ENCODE assay signal across 7 mouse cellular contexts in the genomic region with DNA sequence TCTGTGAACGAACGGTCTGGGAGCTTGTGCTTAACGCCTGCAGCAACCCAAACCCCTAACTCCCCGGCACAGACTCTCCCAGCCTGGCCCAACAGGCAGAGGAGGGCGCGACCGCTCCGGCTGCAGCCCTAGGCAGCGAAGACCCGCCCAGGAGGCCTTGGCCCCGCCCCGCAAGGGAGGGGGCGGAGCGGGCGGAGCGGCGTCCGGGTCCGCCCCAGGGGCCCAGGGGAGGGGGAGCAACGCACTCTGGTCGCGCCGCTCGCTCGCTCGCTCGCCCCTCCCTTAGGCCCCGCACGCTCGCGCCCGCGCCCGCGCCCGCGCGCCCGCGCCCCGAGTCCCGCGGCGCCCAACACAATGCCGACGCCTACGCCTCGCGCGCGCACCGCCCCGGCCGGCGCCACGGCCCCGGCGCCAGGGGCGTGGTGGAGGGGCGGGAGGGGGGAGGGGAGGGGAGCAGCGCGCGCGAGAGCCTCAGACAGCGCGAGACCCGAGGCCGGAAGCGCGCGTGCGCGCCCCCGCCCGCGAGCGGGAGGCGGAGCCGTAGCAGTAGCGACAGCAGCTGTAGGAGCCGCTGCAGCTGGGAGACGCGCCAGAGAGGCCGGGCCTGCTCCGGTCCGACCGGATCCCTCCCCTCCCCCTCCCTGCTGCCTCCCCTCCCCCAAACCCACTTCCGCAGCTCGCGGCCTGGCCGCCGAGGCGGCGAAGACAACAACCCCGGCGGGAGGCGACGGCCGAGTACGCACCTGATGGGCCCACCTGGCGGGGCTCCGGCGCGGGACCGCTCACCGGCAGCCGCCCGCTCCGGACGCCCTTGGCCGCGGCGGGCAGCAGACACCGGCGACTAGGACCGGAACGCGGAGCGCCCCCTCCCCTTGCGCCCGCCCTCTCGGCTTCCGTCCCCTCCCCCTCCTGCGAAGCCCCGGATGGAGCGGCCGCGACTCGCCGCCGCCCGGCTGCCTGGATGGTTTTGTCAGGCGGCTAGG. TPM values are rescaled to one million over a fixed set of nuclear protein-coding genes. Genes with fewer than 3 reads are reported as not detected.
DNase-seq lines count a peak whose midpoint lies in the region; ATAC-seq lines count a peak whose summit lies in the region.

No protein-coding gene starts in this region.

- peaks cover 20% of the 10 kb centered on the region for H3K4me1 ChIP-seq in intestine, embryonic 15.5 days (replicated peaks)
- H3K4me1 ChIP-seq in midbrain, embryonic 10.5 days: peaks cover 40% of the 10 kb centered on the region

- ATAC-seq in intestine, embryonic 15.5 days: peak; percentile 93

- DNase-seq in adrenal gland, adult 18-20 months (ENCODE audit: low spot score in 2 of 2): peak; percentile 91 to 92
- DNase-seq in embryo, embryonic 11 days: peak; percentile 98
- peak; percentile 97 for DNase-seq in gastrocnemius, postnatal 25 days
- DNase-seq in left cerebral cortex, postnatal 25 days (ENCODE audit: low spot score in 2 of 2): peak; percentile 95
- peak; percentile 95 for DNase-seq in midbrain, embryonic 10.5 days (ENCODE audit: low spot score)
- peak; percentile 96 for DNase-seq in right cerebral cortex, postnatal 4 days

- peak overlapping the region; percentile 98 for H3K9ac ChIP-seq in intestine, embryonic 15.5 days

- no peaks in the 10 kb centered on the region for H3K36me3 ChIP-seq in intestine, embryonic 15.5 days
- no peaks in the 10 kb centered on the region; the same call in 1 of the 2 replicates for H3K36me3 ChIP-seq in midbrain, embryonic 10.5 days

- H3K27me3 ChIP-seq in intestine, embryonic 15.5 days (replicated peaks): no peaks in the 10 kb centered on the region
- no peaks in the 10 kb centered on the region for H3K27me3 ChIP-seq in midbrain, embryonic 10.5 days (ENCODE audit: low read depth, poor library complexity, severe bottlenecking)

- no peaks in the 10 kb centered on the region for H3K9me3 ChIP-seq in intestine, embryonic 15.5 days
- no peaks in the 10 kb centered on the region for H3K9me3 ChIP-seq in midbrain, embryonic 10.5 days (replicated peaks)

- peak overlapping the region; percentile 93 for H3K4me3 ChIP-seq in intestine, embryonic 15.5 days (replicated peaks)
- H3K4me3 ChIP-seq in midbrain, embryonic 10.5 days: peak overlapping the region; percentile 96

- H3K4me2 ChIP-seq in intestine, embryonic 15.5 days (replicated peaks): peak overlapping the region; percentile 81

- peak overlapping the region; percentile 99 for H3K27ac ChIP-seq in intestine, embryonic 15.5 days
- peak overlapping the region; percentile 99 for H3K27ac ChIP-seq in midbrain, embryonic 10.5 days (replicated peaks)

- intact Hi-C loops in left cerebral cortex, postnatal 25 days (cut with DNase I): loop anchor here (1.0 kb wide), 1 partner anchor 45 kb away; the partner anchor contains the start of genes Armt1 and Rmnd1

- WGBS in intestine, embryonic 15.5 days: under 1% methylated on average over 88 of the region's 133 CpGs
- 0% methylated on average over 70 of the region's 133 CpGs for WGBS in midbrain, embryonic 10.5 days

RNA-seq across cellular contexts. Expression of gene Zbtb2, which starts 1.0 kb away (rescaled TPM):
- total RNA-seq in adrenal gland, adult 18-20 months (2021): 10 to 100 TPM; 12.1 to 13.5 TPM
- 1 to 10 TPM; 4.6 to 4.8 TPM for total RNA-seq in gastrocnemius, postnatal 25 days (2021)
- polyA plus RNA-seq in intestine, embryonic 15.5 days (2015; fragmentation: Nextera tagmentation; extraction: Ambion mirVana): 11.7 and 12.0 TPM in 2 replicates
- total RNA-seq in left cerebral cortex, postnatal 25 days (2021): 10 to 100 TPM in 1 of 2 experiments, 1 to 10 TPM in 1; 9.8 to 10.5 TPM
- polyA plus RNA-seq in midbrain, embryonic 10.5 days (2016; fragmentation: Nextera tagmentation; extraction: Ambion mirVana): 21.3 and 21.7 TPM in 2 replicates

RNA-seq across cellular contexts. Expression of gene Rmnd1, which starts 45.3 kb away (rescaled TPM):
- 10 to 100 TPM; 45.9 to 50.1 TPM for total RNA-seq in adrenal gland, adult 18-20 months (2021)
- total RNA-seq in gastrocnemius, postnatal 25 days (2021): 10 to 100 TPM; 38.2 to 39.9 TPM
- polyA plus RNA-seq in intestine, embryonic 15.5 days (2015; fragmentation: Nextera tagmentation; extraction: Ambion mirVana): 44.9 and 50.1 TPM in 2 replicates
- 10 to 100 TPM; 36.3 to 44.6 TPM for total RNA-seq in left cerebral cortex, postnatal 25 days (2021)
- polyA plus RNA-seq in midbrain, embryonic 10.5 days (2016; fragmentation: Nextera tagmentation; extraction: Ambion mirVana): 48.9 and 49.4 TPM in 2 replicates

RNA-seq across cellular contexts. Expression of gene Armt1, which starts 45.4 kb away (rescaled TPM):
- 10 to 100 TPM; 11.4 to 13.3 TPM for total RNA-seq in adrenal gland, adult 18-20 months (2021)
- 10 to 100 TPM in 1 of 2 experiments, 1 to 10 TPM in 1; 9.8 to 11.1 TPM for total RNA-seq in gastrocnemius, postnatal 25 days (2021)
- polyA plus RNA-seq in intestine, embryonic 15.5 days (2015; fragmentation: Nextera tagmentation; extraction: Ambion mirVana): 16.4 and 16.6 TPM in 2 replicates
- 10 to 100 TPM; 19.5 to 22.0 TPM for total RNA-seq in left cerebral cortex, postnatal 25 days (2021)
- 29.0 and 32.0 TPM in 2 replicates for polyA plus RNA-seq in midbrain, embryonic 10.5 days (2016; fragmentation: Nextera tagmentation; extraction: Ambion mirVana)

Comparison
In these comparisons a context has a peak if more than half of its experiments do, and no peak if none do; other contexts are left out.
1. Peak in every context shown above with its lines: DNase-seq, ATAC-seq, H3K4me3 ChIP-seq and H3K27ac ChIP-seq.